Mouse (Mus musculus) cortical plate, adult 2 months (tissue): ENCODE data around the gene 1810009A15Rik.

ENCODE experiments used
- CTCF ChIP-seq: fragments of 200-500 bp; IDR thresholded peaks from 2 replicates; pipeline ENCODE4 v1.5.1; 2011; ENCODE audit warnings: mild to moderate bottlenecking, control low read depth, low read length; ENCODE audit not compliant: insufficient read depth; ENCODE audit errors: extremely low read depth
- POLR2A ChIP-seq: fragments of 200-500 bp; IDR thresholded peaks from 2 replicates; pipeline ENCODE4 v1.6.1; 2011; ENCODE audit warnings: mild to moderate bottlenecking, low read length, control low read depth; ENCODE audit not compliant: insufficient read depth; ENCODE audit errors: extremely low read depth

DNA sequence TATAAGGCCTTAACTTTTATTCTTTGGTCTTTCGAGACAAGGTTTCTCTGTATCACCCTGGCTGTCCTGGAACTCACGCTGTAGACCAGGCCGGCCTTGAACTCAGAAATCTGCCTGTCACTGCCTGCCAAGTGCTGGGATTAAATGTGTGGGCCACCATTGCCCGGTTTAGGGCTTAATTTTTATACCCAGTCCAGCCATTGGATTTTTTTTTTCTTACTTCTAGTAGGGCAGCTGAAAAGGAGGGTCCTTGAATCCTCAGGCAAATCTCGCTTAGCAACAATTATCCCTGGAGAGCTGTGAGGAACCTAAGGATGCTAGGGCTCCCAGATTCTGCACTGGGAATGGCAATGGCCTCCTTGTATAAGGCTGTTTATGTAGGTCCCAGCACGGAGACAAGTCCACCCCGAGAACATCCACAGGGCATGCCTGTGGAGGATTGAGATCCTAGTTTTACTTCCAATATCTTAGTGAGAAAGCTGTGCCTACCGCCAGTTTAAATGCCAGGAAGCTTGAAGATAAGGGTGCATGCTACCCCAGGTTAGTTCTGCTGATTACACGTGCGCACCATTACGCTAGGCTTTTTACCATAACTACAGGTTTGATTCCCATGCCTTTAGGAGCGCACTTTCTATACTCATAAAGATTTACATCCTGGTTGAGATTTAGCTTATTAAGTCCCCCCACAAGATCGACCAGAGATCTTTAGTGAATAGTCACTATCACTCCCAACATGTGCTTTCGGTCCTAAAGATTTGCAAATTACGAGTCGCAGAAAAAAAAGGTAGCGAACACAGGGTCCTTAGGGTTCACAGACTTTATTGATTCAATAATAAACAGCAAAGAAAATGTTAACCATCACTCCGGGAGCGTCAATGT is 829 bp upstream of the 1810009A15Rik start:
- TF ChIP-seq POLR2A (no peak), CTCF (no peak)
